Mouse (Mus musculus) subcutaneous adipose tissue, adult 2 months (tissue): ENCODE data around the gene Pcyox1. TPM values are rescaled to one million over a fixed set of nuclear protein-coding genes. Genes with fewer than 3 reads are reported as not detected.

ENCODE experiments used
- polyA plus RNA-seq: library from polyadenylated mRNA; depleted of rRNA; stranded (reverse); fragments of >200 nt; gene quantifications from 2 replicates; pipeline ENCODE4 v1.2.3, GENCODE M21; 2012; ENCODE audit warnings: low replicate concordance; rRNA removed

The Pcyox1 gene
- polyA plus RNA-seq, result 62.9 and 96.7 TPM in 2 replicates

DNA sequence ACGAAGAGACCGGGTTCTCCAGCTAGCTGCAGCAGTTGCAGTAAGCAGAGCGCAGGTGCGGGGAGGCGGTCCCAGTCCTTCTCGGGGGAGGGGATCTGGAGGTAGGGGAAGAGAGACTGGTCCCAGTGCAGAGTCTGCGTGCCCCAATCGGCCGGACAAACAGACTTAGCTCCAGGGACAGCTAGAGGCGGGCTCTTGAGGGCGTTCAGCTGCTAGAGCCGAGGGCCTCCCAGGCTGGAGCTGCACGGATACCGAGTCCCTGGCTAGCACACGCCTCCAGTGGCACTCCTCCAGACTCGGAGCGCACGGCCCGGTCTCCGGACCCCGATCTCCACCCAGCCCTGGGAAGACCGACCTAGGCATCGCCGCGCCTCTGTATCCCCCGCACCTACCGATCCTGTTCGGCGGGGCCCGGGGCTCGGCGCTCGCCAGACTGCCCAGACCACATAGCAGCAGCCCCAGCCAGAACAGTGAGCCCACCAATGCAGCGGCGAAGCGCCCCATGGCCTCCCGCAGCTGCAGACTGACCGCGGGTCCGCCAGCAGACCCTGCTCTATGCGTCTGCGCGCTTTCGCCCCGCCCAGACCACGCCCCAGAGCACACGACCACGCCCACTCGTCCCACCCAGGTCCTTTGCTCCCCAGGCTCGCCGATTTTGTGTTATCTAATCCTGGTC lies at the start of gene Pcyox1:
Gene Pcyox1 (minus strand): TSS at position 574 of the 676 bp plus-strand sequence.

DNA sequence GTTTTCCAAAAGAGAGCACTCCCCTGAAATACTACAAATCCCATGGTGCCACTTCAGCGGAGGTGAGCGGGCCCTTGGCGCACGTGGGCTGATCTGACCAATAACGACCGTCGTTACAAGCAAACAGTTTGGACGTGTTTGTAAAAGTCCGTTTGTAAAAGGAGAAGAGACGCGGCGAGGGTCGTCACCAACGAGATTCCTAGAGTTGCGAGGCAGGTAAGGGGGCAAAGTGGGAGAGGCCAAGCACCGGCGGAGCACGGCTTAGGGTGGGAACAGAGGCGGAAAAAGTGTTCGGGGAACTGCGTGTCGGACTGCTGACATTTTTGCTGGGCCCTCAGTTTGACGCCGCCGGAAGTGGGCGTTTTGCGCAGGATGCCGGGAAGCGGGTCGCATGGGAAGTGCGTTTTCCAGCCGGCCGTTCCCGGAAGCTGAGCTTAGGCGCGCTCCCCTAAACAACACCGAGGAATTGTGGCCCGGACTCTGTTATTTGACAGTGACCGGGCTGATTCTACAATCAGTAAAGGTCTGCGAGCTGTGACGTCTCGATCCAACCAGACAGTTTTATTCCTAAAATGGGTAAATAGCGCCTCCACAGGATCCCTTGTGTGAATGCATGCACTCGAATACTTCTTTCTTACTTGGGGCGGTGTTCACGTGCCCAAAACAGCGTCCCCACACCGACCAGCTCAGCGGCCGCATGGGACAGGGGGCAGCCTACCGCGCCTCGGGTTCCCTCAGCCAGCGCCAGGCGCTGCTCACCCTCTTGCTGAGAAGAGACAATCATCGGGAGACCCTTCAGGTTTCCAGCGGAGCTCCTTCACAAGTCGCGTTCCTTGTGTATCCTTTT lies 41.5 kb upstream of the Pcyox1 start, which contains the start of gene C87436:
Gene C87436 (plus strand): TSS at position 103 of the 847 bp plus-strand sequence.

DNA sequence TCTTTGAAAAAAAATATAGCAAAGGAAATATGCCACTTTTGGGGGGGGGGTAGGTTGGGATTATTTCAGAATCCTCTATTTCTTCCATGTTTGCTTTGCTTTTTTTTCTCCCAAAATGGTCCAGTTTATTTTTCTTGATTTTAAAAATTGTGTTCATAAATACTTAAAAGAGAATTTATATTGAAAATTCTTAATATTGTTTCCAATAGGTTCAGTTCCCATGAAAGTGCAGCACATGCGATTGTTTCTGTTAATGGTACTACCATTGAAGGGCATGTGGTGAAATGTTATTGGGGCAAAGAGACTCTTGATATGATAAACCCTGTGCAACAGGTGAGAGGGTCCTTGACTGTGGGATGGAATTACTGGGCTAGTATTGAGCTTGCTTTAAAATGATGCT lies 29.4 kb upstream of the Pcyox1 start, which contains the start of gene Gm44790:
Gene Gm44790 (plus strand): TSS at position 301 of the 400 bp plus-strand sequence.

DNA sequence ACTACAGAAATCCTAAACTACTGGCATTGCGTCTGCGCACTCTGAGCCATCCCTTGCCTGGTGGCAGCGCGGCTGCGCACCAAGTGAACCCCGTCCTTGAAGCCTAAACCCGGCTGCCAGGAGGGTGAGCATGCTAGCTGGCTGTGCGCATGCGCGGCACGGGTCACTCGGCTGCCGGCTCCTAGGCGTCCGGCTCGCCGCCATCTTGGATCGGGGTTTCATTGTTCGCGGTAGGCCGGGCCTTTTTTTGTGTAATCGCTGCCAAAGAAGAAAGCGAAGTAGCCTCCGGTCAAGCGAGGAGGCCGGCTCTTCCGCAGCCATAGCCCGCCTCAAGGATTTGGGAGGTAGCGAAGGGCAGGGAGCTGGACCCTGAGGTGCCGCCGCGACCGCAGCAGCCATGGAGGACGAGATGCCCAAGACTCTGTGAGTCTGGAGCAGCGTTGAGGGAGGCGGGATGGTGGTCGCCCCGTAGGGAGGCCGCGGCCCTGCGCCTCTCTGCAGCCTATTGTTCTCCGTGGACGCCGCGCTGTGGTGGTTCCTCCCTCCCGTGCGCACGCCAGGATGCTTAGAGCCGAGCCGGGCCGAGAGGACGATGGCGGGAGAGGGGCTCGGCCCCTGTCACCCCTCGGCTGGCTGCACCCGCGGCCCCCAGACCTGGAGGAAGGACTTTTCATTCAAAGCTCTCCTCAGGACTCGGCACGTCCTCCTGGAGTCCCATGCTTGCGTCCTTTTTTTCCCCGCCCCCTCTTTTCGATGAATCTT lies 7.3 kb upstream of the Pcyox1 start, which contains the start of gene Tia1:
Gene Tia1 (plus strand): TSS at position 120 of the 762 bp plus-strand sequence.

DNA sequence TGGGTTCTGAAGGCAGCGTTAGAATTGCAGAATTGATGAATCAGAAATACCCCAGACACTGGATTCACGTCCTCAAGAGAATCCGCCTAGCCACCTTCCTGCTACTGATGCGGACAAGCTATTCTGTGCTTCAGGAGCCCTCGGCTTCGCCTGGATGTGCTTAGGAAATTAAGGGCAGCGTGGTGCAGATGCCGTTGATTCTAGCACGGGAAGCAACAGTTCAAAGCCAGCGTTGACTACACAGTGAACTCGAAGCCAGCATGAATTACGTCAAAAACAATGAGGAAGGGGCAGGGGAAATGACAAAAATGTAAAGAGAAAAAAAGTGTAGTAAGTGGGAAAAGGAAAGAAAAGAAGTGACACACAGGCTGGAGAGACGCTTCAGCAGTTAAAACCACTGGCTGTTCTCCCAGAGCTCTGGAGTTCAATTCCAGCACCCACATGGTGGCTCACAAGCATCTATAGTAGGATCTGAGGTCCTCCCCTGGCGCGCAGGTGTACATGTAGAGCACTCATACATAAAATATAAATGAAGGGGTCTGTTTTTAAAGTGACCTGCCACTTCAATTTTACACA lies 26.1 kb downstream of the Pcyox1 start, which contains the start of gene Snrpg:
Gene Snrpg (plus strand): TSS at position 541 of the 576 bp plus-strand sequence.

DNA sequence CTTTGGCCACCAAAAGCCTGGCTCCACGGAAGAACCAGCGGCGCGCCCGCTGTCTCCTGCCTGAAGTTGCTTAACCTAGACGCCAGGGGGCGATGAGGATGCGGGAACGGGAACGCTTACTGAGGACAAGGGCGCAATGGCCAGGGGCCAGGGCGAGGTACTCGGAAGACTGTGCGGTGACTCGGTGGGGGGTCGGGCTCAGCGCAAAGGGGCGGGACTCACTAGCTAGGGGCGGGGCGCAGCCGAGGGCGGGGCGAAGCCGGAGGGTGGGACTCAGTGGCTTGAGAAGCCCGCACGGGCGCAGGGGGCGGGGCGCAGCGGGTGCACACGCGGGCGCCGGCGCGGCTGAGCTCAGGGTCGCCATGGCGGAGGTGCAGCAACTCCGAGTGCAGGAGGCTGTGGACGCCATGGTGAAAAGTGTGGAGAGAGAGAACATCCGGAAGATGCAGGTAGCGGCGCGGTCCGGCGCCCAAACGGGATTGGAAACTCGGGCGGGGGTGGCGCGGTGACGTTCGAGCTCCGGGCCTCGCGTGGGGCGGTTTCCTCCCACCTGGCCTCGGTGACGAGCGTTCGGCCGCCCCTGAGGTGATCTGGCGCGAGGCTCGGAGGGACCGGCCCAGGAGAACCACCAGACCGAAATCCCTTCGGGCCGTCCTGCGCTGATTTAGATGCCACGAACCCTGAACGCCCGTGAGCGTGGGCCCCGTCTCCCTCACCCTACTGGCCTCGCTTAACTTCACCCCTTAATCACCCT lies 31.4 kb downstream of the Pcyox1 start, which contains the start of gene Fam136a:
Gene Fam136a (plus strand): TSS at position 276 of the 754 bp plus-strand sequence.

Other genes with a start within 250 kb of the Pcyox1 start
- 0.44 and 7.1 TPM in 2 replicates for gene Tgfa, start 201.9 kb downstream of the Pcyox1 start, polyA plus RNA-seq
- 22.0 TPM in 2 replicates for gene Fam136a, start 31.5 kb downstream of the Pcyox1 start, polyA plus RNA-seq
- gene Snrpg, start 25.9 kb downstream of the Pcyox1 start, polyA plus RNA-seq, result 18.8 and 50.4 TPM in 2 replicates
- gene Tia1, start 7.1 kb upstream of the Pcyox1 start, polyA plus RNA-seq, result 19.4 and 40.4 TPM in 2 replicates
- 6.3 and 13.1 TPM in 2 replicates for gene Gm44790, start 29.5 kb upstream of the Pcyox1 start, polyA plus RNA-seq
- 14.2 and 21.6 TPM in 2 replicates for gene C87436, start 41.2 kb upstream of the Pcyox1 start, polyA plus RNA-seq
- gene Pcbp1, start 129.2 kb upstream of the Pcyox1 start, polyA plus RNA-seq, result 120 and 184 TPM in 2 replicates
- 0.30 and 1.8 TPM in 2 replicates for gene Asprv1, start 231.0 kb upstream of the Pcyox1 start, polyA plus RNA-seq